Mouse (Mus musculus) kidney, adult 2 months (tissue): Measurements from ENCODE around the gene Slc2a5.

Experiments
- CTCF ChIP-seq: fragments of 200-500 bp; conservative IDR thresholded peaks from 2 replicates; pipeline ENCODE4 v1.5.1; 2011; ENCODE audit warnings: low read depth, mild to moderate bottlenecking, control low read depth, low read length, moderate library complexity, mixed read lengths; ENCODE audit not compliant: insufficient read depth, insufficient read length
- POLR2A ChIP-seq: fragments of 200-500 bp; IDR thresholded peaks from one replicate; pipeline ENCODE4 v1.6.1; 2011; ENCODE audit warnings: low read depth, low read length, control low read depth

DNA sequence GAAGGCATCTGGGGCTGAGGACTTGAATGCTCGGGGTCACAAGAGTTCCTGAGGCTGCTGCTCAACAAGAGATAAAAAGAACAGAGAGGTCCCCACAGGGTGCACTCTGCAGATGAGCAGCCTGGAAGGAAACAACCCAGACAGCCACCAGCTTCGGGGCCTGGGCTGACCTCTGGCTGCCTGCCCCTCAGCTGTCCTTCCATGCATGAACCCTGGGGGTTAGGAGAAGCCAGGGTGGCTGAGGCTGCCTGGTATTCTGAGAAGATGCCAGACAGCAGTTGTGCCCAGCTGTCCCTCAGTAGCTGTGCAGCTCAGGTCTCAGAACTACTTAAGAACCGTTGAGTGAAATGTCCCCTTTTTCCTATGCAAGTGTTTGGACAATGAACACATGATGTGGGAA is 3.4 kb downstream of the Slc2a5 start:
- TF ChIP-seq POLR2A (no peak), CTCF (no peak)
